Mouse (Mus musculus) midbrain, embryonic 10.5 days (tissue): ENCODE data around the gene 1810065E05Rik. TPM values are rescaled to one million over a fixed set of nuclear protein-coding genes. Genes with fewer than 3 reads are reported as not detected.

Experiments
- DNase-seq: peaks from one replicate; pipeline ENCODE4 v3.0.0-alpha.2; 2017; ENCODE audit warnings: low spot score
- H3K27ac ChIP-seq: fragments of 300-500 bp; sonication (generic); replicated peaks from 2 replicates; pipeline ENCODE4 v1.5.1; 2016; ENCODE audit warnings: mild to moderate bottlenecking
- H3K27me3 ChIP-seq: fragments of 300-500 bp; sonication (generic); 2 replicates; pipeline ENCODE4 v1.6.1; 2016; ENCODE audit warnings: low read depth, mild to moderate bottlenecking; ENCODE audit not compliant: poor library complexity, severe bottlenecking
- H3K36me3 ChIP-seq: fragments of 300-500 bp; sonication (generic); 2 replicates; pipeline ENCODE4 v1.6.1; 2016; ENCODE audit warnings: mild to moderate bottlenecking, moderate library complexity
- H3K4me1 ChIP-seq: fragments of 300-500 bp; sonication (generic); 2 replicates; pipeline ENCODE4 v1.6.1; 2016
- H3K4me3 ChIP-seq: fragments of 300-500 bp; sonication (generic); 2 replicates; pipeline ENCODE4 v1.5.1; 2016; ENCODE audit warnings: mild to moderate bottlenecking, moderate library complexity
- H3K9me3 ChIP-seq: fragments of 300-500 bp; sonication (generic); replicated peaks from 2 replicates; pipeline ENCODE4 v1.6.1; 2016; ENCODE audit warnings: mild to moderate bottlenecking
- WGBS: fragments of 180-500 bp; shearing (Covaris S2); methylation state at CpG from one replicate; pipeline ENCODE4 v1.1.7; 2016; 5-methylcytosine and 5-hydroxymethylcytosine counted together
- polyA plus RNA-seq: library from polyadenylated mRNA; unstranded; fragments of >200 nt; fragmentation: Nextera tagmentation; extraction: Ambion mirVana; gene quantifications from 2 replicates; pipeline ENCODE4 v1.2.1, GENCODE M21; 2016

1810065E05Rik gene
- polyA plus RNA-seq, 1 experiment from 2014 or later: not detected

DNA sequence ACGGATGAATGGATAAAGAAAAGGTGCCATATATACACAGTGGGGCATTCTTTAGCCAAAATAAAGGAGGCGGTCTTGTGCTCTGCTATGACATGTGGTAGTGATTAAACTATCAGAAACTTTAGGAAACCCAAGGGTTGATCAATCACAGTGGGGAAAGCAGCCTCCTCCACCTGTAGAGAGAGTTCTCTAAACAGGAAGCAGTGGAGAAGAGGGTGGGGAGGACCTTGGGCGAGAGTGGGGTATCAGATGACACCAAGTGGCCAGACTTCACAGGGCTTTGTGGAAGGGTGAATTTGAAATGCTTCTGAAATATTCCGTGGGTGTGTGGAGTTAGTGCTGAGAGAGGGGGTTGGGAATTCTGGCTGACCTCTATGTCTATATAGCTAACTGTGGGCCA, 32.7 kb downstream of the 1810065E05Rik start:
- 67% methylated on average over 4 of the region's 4 CpGs for whole genome bisulfite sequencing
- DNase-seq: no peak
- no peaks in the 10 kb centered on the region for H3K27me3 ChIP-seq
- no peaks in the 10 kb centered on the region for H3K4me1 ChIP-seq
- H3K36me3 ChIP-seq: no peaks in the 10 kb centered on the region
- H3K4me3 ChIP-seq: no peak overlapping the region
- H3K27ac ChIP-seq: no peak overlapping the region
- H3K9me3 ChIP-seq: no peaks in the 10 kb centered on the region

DNA sequence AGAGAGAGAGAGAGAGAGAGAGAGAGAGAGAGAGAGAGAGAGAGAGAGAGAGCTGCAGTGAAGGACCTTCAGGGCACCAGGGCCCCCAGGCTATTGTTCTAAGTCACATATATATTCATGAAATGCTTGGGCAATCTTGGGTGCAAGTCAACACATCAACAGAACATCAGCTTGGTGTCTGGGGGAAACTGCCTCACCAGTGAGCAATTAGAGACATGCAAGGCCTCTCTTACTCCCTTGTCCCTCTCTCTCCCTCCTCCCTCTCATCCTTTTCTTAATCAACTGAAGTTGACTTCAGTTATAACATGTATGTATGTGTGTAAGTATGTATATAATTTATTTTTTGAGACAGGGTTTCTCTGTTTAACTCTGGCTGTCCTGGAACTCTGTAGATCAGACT, 41.3 kb downstream of the 1810065E05Rik start, which contains the start of gene Olfr30:
TSS of gene Olfr30 (minus strand) at position 101 of the 400 bp plus-strand sequence.
- Histone ChIP-seq H3K36me3 (no peaks in the 10 kb centered on the region), H3K27ac (no peak within 1 kb of the TSS), H3K9me3 (no peaks in the 10 kb centered on the region), H3K27me3 (no peaks in the 10 kb centered on the region), H3K4me1 (no peaks in the 10 kb centered on the region), H3K4me3 (no peak within 1 kb of the TSS)
- DNase-seq: no peak

Other genes starting within 250 kb of the 1810065E05Rik start
- gene Mrpl22, start 249.4 kb upstream of the 1810065E05Rik start, polyA plus RNA-seq: 141 and 142 TPM in 2 replicates
- 1.0 and 2.0 TPM in 2 replicates for gene Igtp, start 221.6 kb upstream of the 1810065E05Rik start, polyA plus RNA-seq
- gene Irgm2, start 221.5 kb upstream of the 1810065E05Rik start, polyA plus RNA-seq: 0.56 and 0.57 TPM in 2 replicates
- not detected in 2 replicates for gene 4930438A08Rik, start 146.3 kb upstream of the 1810065E05Rik start, polyA plus RNA-seq
- 25.9 and 26.8 TPM in 2 replicates for gene Zfp692, start 114.0 kb upstream of the 1810065E05Rik start, polyA plus RNA-seq
- 25.1 and 29.2 TPM in 2 replicates for gene Zfp672, start 90.8 kb upstream of the 1810065E05Rik start, polyA plus RNA-seq
- 46.3 and 53.4 TPM in 2 replicates for gene Sh3bp5l, start 90.4 kb upstream of the 1810065E05Rik start, polyA plus RNA-seq
- not detected in 2 replicates for gene Lypd8, start 42.1 kb upstream of the 1810065E05Rik start, polyA plus RNA-seq
- not detected in 2 replicates for gene Gm12253, start 11.4 kb downstream of the 1810065E05Rik start, polyA plus RNA-seq
- not detected in 2 replicates for gene Lypd9, start 31.8 kb downstream of the 1810065E05Rik start, polyA plus RNA-seq
- gene Olfr30, start 41.2 kb downstream of the 1810065E05Rik start, polyA plus RNA-seq: not detected in 2 replicates
- gene Olfr332, start 71.4 kb downstream of the 1810065E05Rik start, polyA plus RNA-seq: not detected in 2 replicates
- gene Olfr331, start 81.5 kb downstream of the 1810065E05Rik start, polyA plus RNA-seq: not detected in 2 replicates
- not detected in 2 replicates for gene Olfr330, start 113.7 kb downstream of the 1810065E05Rik start, polyA plus RNA-seq
- gene Olfr329-ps, start 125.3 kb downstream of the 1810065E05Rik start, polyA plus RNA-seq: not detected in 2 replicates
- 0.06 TPM in 1 of 2 replicates, not detected in the other for gene Olfr328, start 134.5 kb downstream of the 1810065E05Rik start, polyA plus RNA-seq
- not detected in 2 replicates for gene Olfr224, start 149.4 kb downstream of the 1810065E05Rik start, polyA plus RNA-seq
- gene Olfr325, start 156.6 kb downstream of the 1810065E05Rik start, polyA plus RNA-seq: not detected in 2 replicates
- not detected in 2 replicates for gene Olfr324, start 174.0 kb downstream of the 1810065E05Rik start, polyA plus RNA-seq
- not detected in 2 replicates for gene 2210407C18Rik, start 195.0 kb downstream of the 1810065E05Rik start, polyA plus RNA-seq
- gene Olfr323, start 209.4 kb downstream of the 1810065E05Rik start, polyA plus RNA-seq: not detected in 2 replicates
- gene Trim58, start 219.4 kb downstream of the 1810065E05Rik start, polyA plus RNA-seq: 0.46 and 0.53 TPM in 2 replicates
- not detected in 2 replicates for gene Olfr322, start 237.7 kb downstream of the 1810065E05Rik start, polyA plus RNA-seq